Mouse (Mus musculus) kidney, adult 2 months (tissue): ENCODE measurements around the gene Pilra.
"Not testable (repeated sequence)": the region's sequence is repeated elsewhere in the genome, so short reads cannot be mapped to it uniquely, and the experiment has no call there.

Experiments used
- CTCF ChIP-seq: fragments of 200-500 bp; conservative IDR thresholded peaks from 2 replicates; pipeline ENCODE4 v1.5.1; 2011; ENCODE audit warnings: low read depth, mild to moderate bottlenecking, control low read depth, low read length, moderate library complexity, mixed read lengths; ENCODE audit not compliant: insufficient read depth, insufficient read length
- POLR2A ChIP-seq: fragments of 200-500 bp; IDR thresholded peaks from one replicate; pipeline ENCODE4 v1.6.1; 2011; ENCODE audit warnings: low read depth, low read length, control low read depth

DNA sequence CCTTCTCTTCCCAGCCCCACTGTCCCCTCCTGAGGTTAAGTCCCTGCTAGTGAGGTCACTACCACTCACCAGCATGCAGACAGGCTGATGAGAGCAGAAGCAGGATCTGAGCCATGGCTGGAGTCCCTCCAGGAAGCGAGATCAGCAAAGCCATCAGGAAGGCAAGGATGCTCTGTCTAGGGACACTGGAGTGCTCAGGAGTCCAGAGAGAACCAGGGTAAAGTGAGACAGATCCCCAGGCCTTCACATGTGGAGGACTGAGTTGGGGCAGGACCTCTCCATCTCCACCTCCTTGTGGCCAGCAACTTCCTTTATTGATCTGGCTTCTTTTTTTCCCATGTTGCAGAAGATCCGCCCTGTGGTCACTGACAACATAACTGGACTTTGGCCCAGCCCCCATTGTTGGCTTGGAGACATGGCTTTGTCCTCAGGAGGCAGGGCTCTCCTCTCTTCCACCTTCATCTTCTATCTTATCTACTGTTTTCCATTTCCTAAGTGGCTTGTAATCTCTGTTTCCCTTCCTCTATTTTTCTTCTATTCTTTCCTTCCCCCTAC lies at the start of gene Pilra:
- TF ChIP-seq CTCF, POLR2A: not testable (repeated sequence)
